Mouse (Mus musculus) midbrain, embryonic 13.5 days (tissue): ENCODE data around the gene Mpzl2. TPM values are rescaled to one million over a fixed set of nuclear protein-coding genes. Genes with fewer than 3 reads are reported as not detected.

ENCODE experiments used
- ATAC-seq: fragments of 200-750 bp; cut with Nextera tagmentation; 2 replicates; pipeline ENCODE4 v1.8.0; 2017; ENCODE audit warnings: mild to moderate bottlenecking, moderate TSS enrichment, moderate library complexity
- H3K27ac ChIP-seq: fragments of 300-500 bp; sonication (generic); 2 replicates; pipeline ENCODE4 v1.5.1; 2015; ENCODE audit warnings: inconsistent platforms, mild to moderate bottlenecking, moderate library complexity
- H3K27me3 ChIP-seq: fragments of 300-500 bp; sonication (generic); 2 replicates; pipeline ENCODE4 v1.6.1; 2015; ENCODE audit warnings: mild to moderate bottlenecking, inconsistent platforms
- H3K36me3 ChIP-seq: fragments of 300-500 bp; sonication (generic); 2 replicates; pipeline ENCODE4 v1.6.1; 2015; ENCODE audit warnings: mild to moderate bottlenecking, inconsistent platforms
- H3K4me1 ChIP-seq: fragments of 300-500 bp; sonication (generic); replicated peaks from 2 replicates; pipeline ENCODE4 v1.6.1; 2015; ENCODE audit warnings: inconsistent platforms
- H3K4me2 ChIP-seq: fragments of 300-500 bp; sonication (generic); replicated peaks from 2 replicates; pipeline ENCODE4 v1.6.1; 2015; ENCODE audit warnings: moderate library complexity, mild to moderate bottlenecking, inconsistent platforms
- H3K4me3 ChIP-seq: fragments of 300-500 bp; sonication (generic); replicated peaks from 2 replicates; pipeline ENCODE4 v1.5.1; 2015; ENCODE audit warnings: mild to moderate bottlenecking, inconsistent platforms
- H3K9ac ChIP-seq: fragments of 300-500 bp; sonication (generic); replicated peaks from 2 replicates; pipeline ENCODE4 v1.6.1; 2015; ENCODE audit warnings: mild to moderate bottlenecking, inconsistent platforms
- H3K9me3 ChIP-seq: fragments of 300-500 bp; sonication (generic); 2 replicates; pipeline ENCODE4 v1.6.1; 2016; ENCODE audit warnings: mild to moderate bottlenecking, inconsistent platforms
- WGBS: fragments of 180-500 bp; shearing (Covaris S2); methylation state at CpG from one replicate; pipeline ENCODE4 v1.1.7; 2015; 5-methylcytosine and 5-hydroxymethylcytosine counted together
- polyA plus RNA-seq: library from polyadenylated mRNA; unstranded; fragments of >200 nt; fragmentation: Nextera tagmentation; extraction: Ambion mirVana; gene quantifications from 2 replicates; pipeline ENCODE4 v1.2.1, GENCODE M21; 2015

Mpzl2 gene
- polyA plus RNA-seq, 1 experiment from 2014 or later, result 0.30 TPM

DNA sequence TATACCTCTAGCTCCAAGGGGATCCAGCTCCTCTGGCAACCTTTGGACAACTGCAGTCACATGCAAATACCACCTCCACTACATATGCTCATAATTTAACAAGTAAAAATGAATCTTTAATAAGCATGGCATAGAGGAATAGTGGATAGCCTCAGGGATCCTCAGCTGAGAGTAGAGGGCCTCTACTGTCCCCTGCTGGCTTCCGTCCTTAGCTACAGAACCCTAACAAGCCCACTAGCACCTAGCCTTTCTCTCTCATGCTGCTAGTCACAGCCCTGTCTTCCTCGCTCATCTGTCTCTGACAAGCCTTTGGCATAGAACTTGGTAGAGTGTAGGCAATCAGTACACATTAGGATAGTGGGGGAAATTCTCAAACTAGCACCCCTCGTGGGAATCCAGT, 51.2 kb downstream of the Mpzl2 start:
- Histone ChIP-seq H3K4me1 (no peaks in the 10 kb centered on the region), H3K27ac (no peak overlapping the region), H3K36me3 (no peaks in the 10 kb centered on the region), H3K27me3 (0 out of 2 replicates have a peak, but pooled peaks cover 2% of the 10 kb centered on the region), H3K4me3 (no peak overlapping the region), H3K9ac (no peak overlapping the region), H3K4me2 (no peak overlapping the region), H3K9me3 (no peaks in the 10 kb centered on the region)
- no peak for ATAC-seq
- WGBS, result 66% methylated on average over 3 of the region's 3 CpGs

- Histone ChIP-seq H3K4me2 (no peak overlapping the region), H3K9ac (no peak overlapping the region), H3K4me3 (no peak overlapping the region), H3K9me3 (no peaks in the 10 kb centered on the region), H3K27ac (no peak overlapping the region), H3K27me3 (no peaks in the 10 kb centered on the region), H3K36me3 (no peaks in the 10 kb centered on the region), H3K4me1 (no peaks in the 10 kb centered on the region)
- no peak for ATAC-seq
- 74% methylated on average over 4 of the region's 4 CpGs for WGBS
Measured at GRCm38 (mm10) chr9:45092641-45093040, 53.0 kb downstream of the Mpzl2 start.

DNA sequence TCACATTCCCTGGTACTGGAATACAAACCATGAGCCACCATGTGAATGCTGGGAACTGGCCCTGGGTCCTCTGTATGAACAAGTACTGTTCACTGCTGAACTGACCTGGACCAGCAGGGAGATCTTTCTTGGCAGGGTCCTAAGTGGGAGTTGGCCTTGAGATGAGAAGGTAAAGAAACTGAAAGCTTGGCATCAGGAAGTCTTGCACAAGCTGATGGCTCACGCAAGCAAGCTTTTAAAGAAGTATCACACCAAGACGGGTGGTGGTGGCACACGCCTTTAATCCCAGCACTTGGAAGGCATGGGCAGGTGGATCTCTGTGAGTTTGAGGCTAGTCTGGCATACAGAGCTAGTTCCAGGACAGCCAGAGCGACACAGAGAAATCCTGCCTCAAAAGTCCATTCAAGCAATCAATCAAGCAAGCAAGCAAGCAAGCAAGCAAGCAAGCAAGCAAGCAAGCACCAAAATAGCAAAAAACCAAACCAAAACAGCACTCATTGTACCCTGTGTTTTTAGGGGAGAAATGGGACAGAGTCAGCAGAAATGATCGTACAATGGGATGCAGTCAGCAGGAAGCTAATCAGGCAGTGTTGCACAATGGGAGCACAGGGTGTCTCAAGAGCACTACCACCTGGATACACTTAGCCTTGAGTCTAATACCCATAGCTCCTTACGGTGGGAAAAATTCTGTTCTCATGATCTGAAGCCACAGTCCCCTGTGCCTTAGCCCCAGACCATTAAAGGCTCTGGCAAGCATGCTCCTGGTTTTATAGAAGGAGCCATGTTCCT, 55.7 kb downstream of the Mpzl2 start:
- no peak overlapping the region for H3K4me2 ChIP-seq
- H3K9me3 ChIP-seq, result no peaks in the 10 kb centered on the region
- ATAC-seq, result no peak
- H3K27me3 ChIP-seq, result no peaks in the 10 kb centered on the region
- no peak overlapping the region for H3K9ac ChIP-seq
- H3K4me3 ChIP-seq, result no peak overlapping the region
- no peaks in the 10 kb centered on the region for H3K36me3 ChIP-seq
- H3K27ac ChIP-seq, result no peak overlapping the region
- 84% methylated on average over 6 of the region's 6 CpGs for WGBS
- no peaks in the 10 kb centered on the region for H3K4me1 ChIP-seq

DNA sequence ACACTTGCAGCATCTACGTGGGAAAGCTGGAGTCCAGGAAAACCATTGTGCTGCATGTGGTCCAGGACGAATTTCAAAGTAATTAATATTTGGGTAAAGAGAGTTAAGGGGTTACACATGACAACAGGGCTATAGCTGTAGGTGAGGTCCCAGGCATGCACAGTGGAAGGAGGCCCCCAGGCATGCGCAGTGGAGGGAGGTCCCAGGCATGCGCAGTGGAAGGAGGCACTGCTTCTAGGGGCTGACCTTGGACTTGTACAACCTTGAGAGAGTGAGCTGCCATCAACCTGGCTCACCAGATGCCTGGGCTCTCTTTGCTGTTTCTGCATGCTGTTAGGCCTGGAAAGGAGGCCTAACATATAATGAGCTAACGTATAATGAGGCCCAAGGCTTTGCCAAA, 58.3 kb downstream of the Mpzl2 start:
- H3K4me2 ChIP-seq, result no peak overlapping the region
- WGBS, result 83% methylated on average over 5 of the region's 5 CpGs
- no peak overlapping the region for H3K27ac ChIP-seq
- H3K9me3 ChIP-seq, result no peaks in the 10 kb centered on the region
- no peak for ATAC-seq
- no peaks in the 10 kb centered on the region for H3K4me1 ChIP-seq
- no peaks in the 10 kb centered on the region for H3K36me3 ChIP-seq
- H3K4me3 ChIP-seq, result no peak overlapping the region
- H3K27me3 ChIP-seq, result no peaks in the 10 kb centered on the region
- H3K9ac ChIP-seq, result no peak overlapping the region

GRCm38 (mm10) chr9:45098426-45098825, 58.8 kb downstream of the Mpzl2 start:
- H3K9me3 ChIP-seq, result no peaks in the 10 kb centered on the region
- no peak for ATAC-seq
- 65% methylated on average over 3 of the region's 3 CpGs for WGBS

DNA sequence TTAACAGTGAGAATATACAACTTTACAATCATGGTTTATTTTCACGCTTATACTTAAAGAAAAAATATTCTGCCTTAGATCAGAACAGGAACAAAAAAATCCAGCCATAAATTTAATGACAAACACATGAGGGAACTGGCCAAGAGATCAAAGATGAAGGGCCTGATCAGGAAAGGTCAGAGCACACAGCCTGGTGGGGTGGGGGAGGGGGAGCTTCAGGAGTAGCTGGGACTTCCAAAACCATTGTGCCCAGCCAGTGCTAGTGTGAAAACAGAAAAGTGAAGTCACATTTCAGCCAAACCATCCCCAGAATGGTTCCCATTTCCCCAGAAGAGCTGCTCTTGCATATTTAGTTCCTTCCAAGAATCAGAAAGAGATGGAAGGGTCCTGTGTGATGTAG, 62.9 kb downstream of the Mpzl2 start:
- WGBS, result 91% methylated on average over 1 of the region's 1 CpGs
- Histone ChIP-seq H3K4me1 (no peaks in the 10 kb centered on the region), H3K27me3 (0 out of 2 replicates have a peak, but pooled peaks cover 5% of the 10 kb centered on the region), H3K4me3 (no peak overlapping the region), H3K9me3 (no peaks in the 10 kb centered on the region), H3K9ac (no peak overlapping the region), H3K36me3 (no peaks in the 10 kb centered on the region), H3K27ac (no peak overlapping the region), H3K4me2 (no peak overlapping the region)
- ATAC-seq, result no peak

More at GRCm38 (mm10) chr9:45098426-45098825, 58.8 kb downstream of the Mpzl2 start:
- H3K27me3 ChIP-seq, result no peaks in the 10 kb centered on the region
- no peaks in the 10 kb centered on the region for H3K36me3 ChIP-seq
- H3K27ac ChIP-seq, result no peak overlapping the region
- H3K4me2 ChIP-seq, result no peak overlapping the region
- no peak overlapping the region for H3K9ac ChIP-seq
- no peaks in the 10 kb centered on the region for H3K4me1 ChIP-seq
- no peak overlapping the region for H3K4me3 ChIP-seq

DNA sequence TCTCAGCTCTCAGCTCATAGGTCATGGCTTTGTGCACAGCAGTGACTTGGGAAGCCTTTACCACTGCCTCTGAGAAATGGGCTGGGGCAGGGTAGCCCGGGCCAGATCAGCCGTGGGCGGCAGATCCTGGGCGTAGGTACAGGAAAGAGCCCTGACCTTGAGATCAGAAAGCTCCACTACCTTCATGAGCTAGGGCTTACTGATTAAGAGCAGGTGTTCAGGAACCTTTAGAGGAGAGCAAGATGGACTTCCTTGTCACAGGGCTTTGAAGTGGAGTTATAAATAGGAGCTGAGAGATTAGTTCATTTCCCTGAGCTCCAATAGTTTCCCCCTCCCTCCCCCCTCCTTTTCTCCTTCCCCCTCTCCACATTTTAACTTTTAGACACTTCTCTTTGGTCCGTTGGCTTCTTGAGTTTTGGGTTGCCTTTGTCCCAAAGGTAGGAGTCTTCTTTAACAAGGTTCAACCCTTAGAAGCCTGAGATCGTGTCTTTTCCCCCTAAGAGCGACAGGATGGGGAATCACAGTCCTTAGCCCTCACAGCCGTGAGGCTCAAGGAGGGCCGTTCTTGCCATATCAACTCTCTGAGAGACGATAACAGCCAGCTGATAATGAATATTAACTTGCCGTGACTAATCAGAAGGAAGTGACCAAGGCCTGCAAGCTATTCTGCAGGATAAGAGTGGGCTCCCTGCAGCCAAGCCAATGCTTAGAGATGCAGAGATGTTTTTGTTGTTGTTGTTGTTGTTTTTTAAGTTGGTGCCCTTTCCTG, 63.8 kb downstream of the Mpzl2 start:
- H3K9ac ChIP-seq, result no peak overlapping the region
- H3K4me2 ChIP-seq, result no peak overlapping the region
- H3K27me3 ChIP-seq, result 0 out of 2 replicates have a peak, but pooled peaks cover 5% of the 10 kb centered on the region
- WGBS, result 81% methylated on average over 11 of the region's 11 CpGs
- no peaks in the 10 kb centered on the region for H3K4me1 ChIP-seq
- no peak overlapping the region for H3K27ac ChIP-seq
- ATAC-seq, result no peak
- no peaks in the 10 kb centered on the region for H3K36me3 ChIP-seq
- no peak overlapping the region for H3K4me3 ChIP-seq
- H3K9me3 ChIP-seq, result no peaks in the 10 kb centered on the region

Other genes starting within 250 kb of the Mpzl2 start
- gene Tmem25, start 240.5 kb upstream of the Mpzl2 start, polyA plus RNA-seq, result 8.7 and 9.2 TPM in 2 replicates
- not detected in 2 replicates for gene Ttc36, start 236.7 kb upstream of the Mpzl2 start, polyA plus RNA-seq
- 21.4 and 24.7 TPM in 2 replicates for gene Kmt2a, start 158.5 kb upstream of the Mpzl2 start, polyA plus RNA-seq
- gene Atp5l, start 119.1 kb upstream of the Mpzl2 start, polyA plus RNA-seq, result 725 and 775 TPM in 2 replicates
- gene Ube4a, start 74.2 kb upstream of the Mpzl2 start, polyA plus RNA-seq, result 36.9 and 39.5 TPM in 2 replicates
- gene Cd3g, start 59.4 kb upstream of the Mpzl2 start, polyA plus RNA-seq, result not detected in 2 replicates
- gene Cd3d, start 58.0 kb upstream of the Mpzl2 start, polyA plus RNA-seq, result not detected in 2 replicates
- gene Cd3e, start 30.2 kb upstream of the Mpzl2 start, polyA plus RNA-seq, result not detected in 2 replicates
- gene Mpzl3, start 15.4 kb downstream of the Mpzl2 start, polyA plus RNA-seq, result 1.6 TPM in 2 replicates
- 0.27 and 0.51 TPM in 2 replicates for gene Jaml, start 39.4 kb downstream of the Mpzl2 start, polyA plus RNA-seq
- 6.6 and 7.2 TPM in 2 replicates for gene Scn2b, start 78.0 kb downstream of the Mpzl2 start, polyA plus RNA-seq
- 0.13 and 0.17 TPM in 2 replicates for gene Scn4b, start 98.6 kb downstream of the Mpzl2 start, polyA plus RNA-seq
- not detected in 2 replicates for gene BC049352, start 142.2 kb downstream of the Mpzl2 start, polyA plus RNA-seq
- gene Tmprss4, start 164.3 kb downstream of the Mpzl2 start, polyA plus RNA-seq, result not detected in 2 replicates
- gene Il10ra, start 229.3 kb downstream of the Mpzl2 start, polyA plus RNA-seq, result 0.45 and 0.62 TPM in 2 replicates